Mouse (Mus musculus) liver, embryonic 13.5 days (tissue): ENCODE measurements at regions not wholly inside any gene's neighbourhood (a gene's known extent, or its start where the extent isn't known, plus 50 kb on each side); places are given as distances from the start of the nearest gene placed in this dataset.

Experiments
- ATAC-seq: fragments of 200-750 bp; cut with Nextera tagmentation; 2 replicates; pipeline ENCODE4 v1.8.0; 2017; ENCODE audit warnings: low read depth, mild to moderate bottlenecking, moderate number of reproducible peaks, moderate library complexity
- DNase-seq: peaks from one replicate; pipeline ENCODE4 v3.0.0; 2022
- H3K27ac ChIP-seq: fragments of 300-500 bp; sonication (generic); 2 replicates; pipeline ENCODE4 v1.5.1; 2015; ENCODE audit warnings: moderate library complexity, mild to moderate bottlenecking, inconsistent platforms
- H3K27me3 ChIP-seq: fragments of 300-500 bp; sonication (generic); 2 replicates; pipeline ENCODE4 v1.6.1; 2015; ENCODE audit warnings: mild to moderate bottlenecking, inconsistent platforms
- H3K36me3 ChIP-seq: fragments of 300-500 bp; sonication (generic); 2 replicates; pipeline ENCODE4 v1.6.1; 2015; ENCODE audit warnings: mild to moderate bottlenecking, inconsistent platforms
- H3K4me1 ChIP-seq: fragments of 300-500 bp; sonication (generic); replicated peaks from 2 replicates; pipeline ENCODE4 v1.6.1; 2015; ENCODE audit warnings: inconsistent platforms
- H3K4me2 ChIP-seq: fragments of 300-500 bp; sonication (generic); 2 replicates; pipeline ENCODE4 v1.6.1; 2015; ENCODE audit warnings: inconsistent platforms, mild to moderate bottlenecking, moderate library complexity
- H3K4me3 ChIP-seq: fragments of 300-500 bp; sonication (generic); replicated peaks from 2 replicates; pipeline ENCODE4 v1.5.1; 2015; ENCODE audit warnings: mild to moderate bottlenecking, inconsistent platforms
- H3K9ac ChIP-seq: fragments of 300-500 bp; sonication (generic); 2 replicates; pipeline ENCODE4 v1.6.1; 2015; ENCODE audit warnings: mild to moderate bottlenecking, inconsistent platforms
- H3K9me3 ChIP-seq: fragments of 300-500 bp; sonication (generic); replicated peaks from 2 replicates; pipeline ENCODE4 v1.6.1; 2016; ENCODE audit warnings: inconsistent platforms
- WGBS: fragments of 180-500 bp; shearing (Covaris S2); methylation state at CpG from one replicate; pipeline ENCODE4 v1.1.7; 2015; ENCODE audit not compliant: insufficient replicate concordance; 5-methylcytosine and 5-hydroxymethylcytosine counted together

DNA sequence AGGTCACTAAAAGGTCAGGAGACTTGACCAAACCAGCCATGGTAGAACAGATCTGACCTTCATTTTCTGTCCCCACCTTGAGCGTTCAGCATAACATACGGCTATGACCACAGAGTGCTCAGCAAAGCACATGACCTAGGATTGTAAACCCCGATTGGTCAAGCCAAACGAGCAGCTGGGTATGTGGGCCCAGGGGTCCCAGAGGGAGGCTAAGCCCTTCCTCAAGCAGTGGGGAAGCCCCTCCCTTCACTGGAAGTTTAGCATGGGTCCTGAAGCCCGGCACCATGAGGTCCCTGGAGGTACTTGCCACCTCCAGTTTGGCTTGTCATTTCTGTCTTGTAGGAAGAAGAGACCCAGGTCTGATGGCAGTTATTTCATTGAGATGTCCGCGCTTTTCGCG is 149.8 kb downstream of the Cct6b start:
- no peak overlapping the region for H3K27ac ChIP-seq

GRCm38 (mm10) chr11:82613503-82613902 is 150.6 kb downstream of the Cct6b start:
- Histone ChIP-seq H3K4me3 (no peak overlapping the region), H3K27ac (no peak overlapping the region), H3K9me3 (no peaks in the 10 kb centered on the region), H3K9ac (no peak overlapping the region), H3K4me1 (no peaks in the 10 kb centered on the region), H3K36me3 (no peaks in the 10 kb centered on the region), H3K4me2 (no peak overlapping the region), H3K27me3 (peaks cover 11% of the 10 kb centered on the region)
- 12% methylated on average over 6 of the region's 6 CpGs for WGBS
- ATAC-seq = no peak
- DNase-seq = peak; percentile 6

More for the DNA sequence above, 149.8 kb downstream of the Cct6b start:
- Histone ChIP-seq H3K27me3 (peaks cover 12% of the 10 kb centered on the region), H3K4me2 (no peak overlapping the region), H3K9me3 (no peaks in the 10 kb centered on the region), H3K4me3 (no peak overlapping the region), H3K36me3 (no peaks in the 10 kb centered on the region), H3K4me1 (no peaks in the 10 kb centered on the region), H3K9ac (no peak overlapping the region)
- 78% methylated on average over 9 of the region's 9 CpGs for WGBS
- DNase-seq (no peak), ATAC-seq (no peak)

DNA sequence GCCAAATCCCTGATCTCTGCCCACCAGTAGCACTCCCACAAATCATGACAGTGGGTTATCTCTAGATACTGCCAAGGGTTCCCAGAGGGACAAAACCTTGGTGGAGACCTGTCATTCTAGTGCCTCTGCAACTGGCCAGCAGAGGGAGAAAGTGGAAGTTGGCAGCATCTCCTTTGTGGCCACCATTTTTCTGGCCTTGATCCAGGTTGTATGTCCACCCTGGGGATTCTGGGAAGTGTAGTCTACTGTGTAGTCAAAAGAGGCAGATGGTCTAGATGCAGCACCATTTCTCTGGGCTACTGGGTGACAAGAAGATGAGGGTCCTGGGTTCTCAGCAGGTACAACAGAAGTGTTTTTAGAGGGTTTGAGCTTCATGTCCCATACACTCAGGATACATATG is 152.1 kb downstream of the Cct6b start:
- no peak for ATAC-seq
- Histone ChIP-seq H3K4me3 (no peak overlapping the region), H3K27me3 (0 out of 2 replicates have a peak, but pooled peaks cover under 1% of the 10 kb centered on the region), H3K4me1 (no peaks in the 10 kb centered on the region), H3K9ac (no peak overlapping the region), H3K4me2 (no peak overlapping the region), H3K27ac (no peak overlapping the region), H3K36me3 (no peaks in the 10 kb centered on the region), H3K9me3 (no peaks in the 10 kb centered on the region)
- DNase-seq = no peak

DNA sequence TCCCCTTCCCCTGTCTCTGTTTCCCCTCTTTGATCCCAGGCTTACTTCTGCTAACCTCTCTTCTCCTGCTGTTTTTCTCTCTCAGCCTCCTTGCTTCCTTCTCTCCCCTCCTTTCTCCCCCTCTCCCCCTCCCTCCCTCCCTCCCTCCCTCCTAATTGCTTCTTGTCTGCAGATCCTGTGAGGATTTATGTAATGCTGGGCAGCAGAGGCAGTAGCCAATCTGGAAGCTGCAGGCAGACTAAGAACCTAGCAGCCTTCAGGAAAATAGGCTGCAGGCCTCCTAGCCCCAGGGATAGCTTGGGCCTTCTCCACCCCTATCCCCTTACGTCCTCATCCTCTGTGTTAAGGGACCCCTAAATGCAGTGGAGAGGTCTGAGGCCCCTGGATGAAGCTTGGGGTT is 155.2 kb downstream of the Cct6b start:
- Histone ChIP-seq H3K27me3 (no peaks in the 10 kb centered on the region), H3K9me3 (no peaks in the 10 kb centered on the region), H3K27ac (no peak overlapping the region), H3K4me3 (no peak overlapping the region), H3K4me2 (no peak overlapping the region), H3K9ac (no peak overlapping the region), H3K4me1 (no peaks in the 10 kb centered on the region), H3K36me3 (no peaks in the 10 kb centered on the region)
- 25% methylated on average over 1 of the region's 1 CpGs for WGBS
- ATAC-seq = no peak
- no peak for DNase-seq

GRCm38 (mm10) chr11:82607661-82608060 is 156.5 kb downstream of the Cct6b start:
- 62% methylated on average over 5 of the region's 5 CpGs for WGBS
- Histone ChIP-seq H3K4me2 (no peak overlapping the region), H3K27me3 (peaks cover 8% of the 10 kb centered on the region; the same call in 1 of the 2 replicates), H3K27ac (no peak overlapping the region), H3K36me3 (no peaks in the 10 kb centered on the region), H3K4me3 (no peak overlapping the region), H3K4me1 (no peaks in the 10 kb centered on the region), H3K9me3 (no peaks in the 10 kb centered on the region), H3K9ac (no peak overlapping the region)
- DNase-seq (no peak), ATAC-seq (no peak)

DNA sequence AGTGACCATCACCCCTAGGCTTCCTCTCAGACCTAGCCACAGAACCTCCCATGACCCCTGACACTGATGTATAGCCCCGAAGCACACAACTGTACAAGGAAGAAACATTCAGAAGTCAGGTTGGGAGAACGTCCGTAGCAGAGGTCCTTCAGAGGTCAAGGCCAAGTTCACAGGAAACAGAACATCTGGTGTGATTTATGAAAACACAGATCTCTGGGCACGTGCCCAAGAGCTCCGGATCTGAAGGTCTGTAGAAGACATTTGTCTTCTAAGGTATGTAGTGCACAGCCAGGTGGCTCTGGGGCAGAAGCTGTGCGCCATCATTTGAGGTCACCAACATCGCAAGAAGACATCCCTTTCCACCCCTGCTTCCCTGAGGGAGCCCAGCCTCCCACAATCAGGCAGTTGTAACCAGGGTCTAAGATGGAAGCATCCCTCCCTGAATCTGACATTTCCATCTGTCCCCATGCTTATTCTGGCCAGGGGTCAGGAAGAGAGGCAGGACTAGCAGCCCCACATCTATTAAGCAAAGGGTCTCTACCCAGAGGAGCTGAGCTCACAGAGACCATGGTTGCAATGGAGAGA is 159.8 kb downstream of the Cct6b start:
- Histone ChIP-seq H3K4me1 (no peaks in the 10 kb centered on the region), H3K27me3 (peaks cover 13% of the 10 kb centered on the region; the same call in 1 of the 2 replicates), H3K4me2 (no peak overlapping the region), H3K9me3 (no peaks in the 10 kb centered on the region), H3K36me3 (no peaks in the 10 kb centered on the region), H3K4me3 (no peak overlapping the region), H3K9ac (no peak overlapping the region), H3K27ac (no peak overlapping the region)
- DNase-seq (no peak), ATAC-seq (no peak)
- 46% methylated on average over 7 of the region's 7 CpGs for whole genome bisulfite sequencing

- no peak overlapping the region for H3K27ac ChIP-seq
- no peak for ATAC-seq
- no peaks in the 10 kb centered on the region for H3K36me3 ChIP-seq
- no peaks in the 10 kb centered on the region for H3K4me1 ChIP-seq
- no peak overlapping the region for H3K4me2 ChIP-seq
- 31% methylated on average over 11 of the region's 11 CpGs for WGBS
- H3K4me3 ChIP-seq = no peak overlapping the region
- peaks cover 15% of the 10 kb centered on the region; the same call in 1 of the 2 replicates for H3K27me3 ChIP-seq
- no peak for DNase-seq
- no peaks in the 10 kb centered on the region for H3K9me3 ChIP-seq
- H3K9ac ChIP-seq = no peak overlapping the region
Observed at GRCm38 (mm10) chr11:82602818-82603217, 161.3 kb downstream of the Cct6b start.

DNA sequence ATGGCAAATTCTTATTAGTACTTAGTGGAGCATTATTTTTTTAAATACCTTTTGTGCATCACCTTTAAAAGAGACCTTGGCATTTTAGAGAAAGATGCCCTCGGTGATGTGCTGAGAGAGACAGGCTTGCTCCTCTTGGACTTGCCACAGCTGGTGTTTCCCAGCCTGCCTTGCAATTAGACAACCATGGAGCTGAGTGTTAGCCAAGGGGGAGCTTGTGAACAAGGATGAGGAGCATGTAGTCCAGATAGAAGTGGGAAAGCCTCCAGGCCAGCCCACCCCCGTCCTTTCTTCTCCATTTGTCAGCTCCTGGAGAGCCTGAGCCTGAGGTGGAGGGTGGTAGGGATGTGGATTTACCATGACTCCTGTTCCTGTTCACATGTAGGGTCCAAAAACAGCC is 161.9 kb downstream of the Cct6b start:
- H3K4me1 ChIP-seq = no peaks in the 10 kb centered on the region
- ATAC-seq (no peak), DNase-seq (no peak)
- no peaks in the 10 kb centered on the region for H3K36me3 ChIP-seq
- H3K9ac ChIP-seq = no peak overlapping the region
- no peak overlapping the region for H3K27ac ChIP-seq
- H3K4me2 ChIP-seq = no peak overlapping the region
- no peak overlapping the region for H3K4me3 ChIP-seq
- H3K9me3 ChIP-seq = no peaks in the 10 kb centered on the region
- H3K27me3 ChIP-seq = peaks cover 15% of the 10 kb centered on the region; the same call in 1 of the 2 replicates
- WGBS = 35% methylated on average over 2 of the region's 2 CpGs

- H3K9me3 ChIP-seq = no peaks in the 10 kb centered on the region
- H3K9ac ChIP-seq = no peak overlapping the region
- H3K4me2 ChIP-seq = no peak overlapping the region
- WGBS = 54% methylated on average over 9 of the region's 9 CpGs
- no peak for ATAC-seq
- no peaks in the 10 kb centered on the region for H3K4me1 ChIP-seq
- no peak for DNase-seq
- no peaks in the 10 kb centered on the region for H3K36me3 ChIP-seq
- peaks cover 15% of the 10 kb centered on the region; the same call in 1 of the 2 replicates for H3K27me3 ChIP-seq
- H3K27ac ChIP-seq = no peak overlapping the region
- H3K4me3 ChIP-seq = no peak overlapping the region
Observed at GRCm38 (mm10) chr11:82600151-82600550, 164.0 kb downstream of the Cct6b start.

DNA sequence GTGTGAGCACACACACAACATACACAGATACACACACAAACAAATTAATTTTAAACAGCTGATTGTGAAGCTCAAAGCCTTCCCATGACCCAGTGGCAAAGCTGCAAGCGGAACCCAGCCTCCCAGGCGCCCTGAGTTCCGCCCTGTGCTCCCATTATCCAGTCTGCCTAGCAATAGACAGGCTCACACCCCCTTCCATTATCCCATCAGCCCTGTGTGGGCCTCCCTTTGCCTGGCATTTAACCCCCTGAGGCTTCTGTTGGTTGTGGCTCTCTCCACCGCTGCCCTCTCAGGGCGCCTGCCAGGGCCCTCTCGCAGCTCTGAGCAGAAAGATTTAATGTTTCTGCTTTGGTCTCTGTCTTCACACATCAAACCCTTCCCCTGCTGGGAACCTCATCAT is 166.4 kb downstream of the Cct6b start:
- no peak overlapping the region for H3K27ac ChIP-seq
- H3K9ac ChIP-seq = no peak overlapping the region
- no peak overlapping the region for H3K4me2 ChIP-seq
- no peaks in the 10 kb centered on the region for H3K9me3 ChIP-seq
- H3K27me3 ChIP-seq = peaks cover 8% of the 10 kb centered on the region; the same call in 1 of the 2 replicates
- H3K36me3 ChIP-seq = no peaks in the 10 kb centered on the region
- 17% methylated on average over 6 of the region's 6 CpGs for WGBS
- ATAC-seq = no peak
- no peaks in the 10 kb centered on the region for H3K4me1 ChIP-seq
- H3K4me3 ChIP-seq = no peak overlapping the region
- DNase-seq = no peak

- no peak for ATAC-seq
- no peak overlapping the region for H3K4me2 ChIP-seq
- WGBS = 46% methylated on average over 3 of the region's 3 CpGs
- DNase-seq = no peak
- no peak overlapping the region for H3K4me3 ChIP-seq
- no peaks in the 10 kb centered on the region for H3K9me3 ChIP-seq
- H3K27ac ChIP-seq = no peak overlapping the region
- 0 out of 2 replicates have a peak, but pooled peaks cover 4% of the 10 kb centered on the region for H3K27me3 ChIP-seq
- H3K4me1 ChIP-seq = no peaks in the 10 kb centered on the region
- H3K9ac ChIP-seq = no peak overlapping the region
- H3K36me3 ChIP-seq = no peaks in the 10 kb centered on the region
Observed at GRCm38 (mm10) chr11:82596801-82597200, 167.3 kb downstream of the Cct6b start.

- Histone ChIP-seq H3K4me1 (no peaks in the 10 kb centered on the region), H3K27ac (no peak overlapping the region), H3K36me3 (no peaks in the 10 kb centered on the region), H3K27me3 (no peaks in the 10 kb centered on the region), H3K9me3 (no peaks in the 10 kb centered on the region), H3K4me2 (no peak overlapping the region), H3K9ac (no peak overlapping the region), H3K4me3 (no peak overlapping the region)
- DNase-seq (no peak), ATAC-seq (no peak)
- WGBS = 26% methylated on average over 2 of the region's 2 CpGs
Observed at GRCm38 (mm10) chr11:82589761-82590160, 174.4 kb downstream of the Cct6b start.
